Mouse (Mus musculus) small intestine, adult 2 months (tissue): ENCODE data around the gene Itpripl2.

Experiments
- CTCF ChIP-seq: fragments of 200-500 bp; IDR thresholded peaks from 2 replicates; pipeline ENCODE4 v1.5.1; 2012; ENCODE audit warnings: low read depth, mild to moderate bottlenecking, control low read depth, inconsistent platforms, low read length, moderate library complexity, mixed read lengths; ENCODE audit not compliant: insufficient replicate concordance, insufficient read length; ENCODE audit errors: extremely low read depth
- POLR2A ChIP-seq: fragments of 200-500 bp; IDR thresholded peaks from 2 replicates; pipeline ENCODE4 v1.6.1; 2012; ENCODE audit warnings: low read depth, mild to moderate bottlenecking, control low read depth, inconsistent platforms, low read length, moderate library complexity

DNA sequence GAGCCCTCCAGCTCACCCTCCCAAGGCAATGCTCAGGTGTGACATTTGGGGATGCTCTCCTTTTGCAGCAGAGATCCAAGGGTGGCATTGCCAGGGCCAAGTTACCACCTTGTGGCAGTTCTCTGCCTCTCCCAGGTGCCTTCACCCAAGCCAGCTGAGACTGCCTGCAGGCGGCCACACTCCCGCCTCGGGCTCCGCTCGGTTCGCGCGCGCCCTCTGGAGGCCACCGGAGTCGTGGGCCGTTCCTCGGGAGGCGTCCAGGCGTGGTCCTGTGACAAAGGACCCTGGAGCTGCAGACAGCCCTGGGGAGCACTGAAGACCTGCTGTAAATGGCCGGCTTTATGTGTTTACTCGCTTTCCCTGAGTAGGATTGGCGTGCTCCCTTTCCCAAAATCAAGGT lies 26.9 kb upstream of the Itpripl2 start:
- peak; percentile 85 for TF ChIP-seq CTCF
- no peak for TF ChIP-seq POLR2A
